Mouse (Mus musculus): ENCODE measurements around the gene Iars. TPM values are rescaled to one million over a fixed set of nuclear protein-coding genes. Genes with fewer than 3 reads are reported as not detected.
"Not testable (repeated sequence)": the region's sequence is repeated elsewhere in the genome, so short reads cannot be mapped to it uniquely, and the experiment has no call there.

Iars gene
- polyA plus RNA-seq, 1 experiment from 2014 or later = 109 TPM

- in situ Hi-C loops (cut with MboI; ENCODE audit: low pct_unique_long_range_greater_than_20kb) = no loop called here
- ChIA-PET POLR2A (interaction anchor here (0.7 kb wide), 1 partner anchor 396 kb away, joined by 3 read pairs; no protein-coding TSS in a partner anchor), CTCF (no interaction called here)
- H3K27me3 ChIP-seq = no peaks in the 10 kb centered on the region
- TF ChIP-seq CTCF (IDR thresholded peaks at IDR 0.05) = no peak
- DNase-seq (ENCODE audit: low read depth, low spot score) (no peak), ATAC-seq (no peak)
These were observed 56.1 kb downstream of the Iars start for GRCm38 (mm10) chr13:49738011-49738410.

GRCm38 (mm10) chr13:49741285-49742040 lies 59.6 kb downstream of the Iars start:
- in situ Hi-C loops (cut with MboI; ENCODE audit: low pct_unique_long_range_greater_than_20kb) = no loop called here
- CTCF ChIA-PET = no interaction called here
- DNase-seq (ENCODE audit: low read depth, low spot score) (no peak), ATAC-seq (no peak)
- TF ChIP-seq CTCF (IDR thresholded peaks at IDR 0.05) = no peak
- POLR2A ChIA-PET = no interaction called here
- H3K27me3 ChIP-seq = no peaks in the 10 kb centered on the region

- in situ Hi-C loops (cut with MboI; ENCODE audit: low pct_unique_long_range_greater_than_20kb) = no loop called here
- POLR2A ChIA-PET = no interaction called here
- DNase-seq (ENCODE audit: low read depth, low spot score) (no peak), ATAC-seq (no peak)
- CTCF ChIA-PET = no interaction called here
- peaks cover 3% of the 10 kb centered on the region for H3K27me3 ChIP-seq
- TF ChIP-seq CTCF (IDR thresholded peaks at IDR 0.05) = no peak
These were observed 74.7 kb downstream of the Iars start for GRCm38 (mm10) chr13:49756591-49756990.

- TF ChIP-seq CTCF (IDR thresholded peaks at IDR 0.05) = no peak
- in situ Hi-C loops (cut with MboI; ENCODE audit: low pct_unique_long_range_greater_than_20kb) = no loop called here
- POLR2A ChIA-PET = no interaction called here
- CTCF ChIA-PET = no interaction called here
- peaks cover under 1% of the 10 kb centered on the region for H3K27me3 ChIP-seq
- no peak for ATAC-seq
- no peak for DNase-seq (ENCODE audit: low read depth, low spot score)
These were observed 76.1 kb downstream of the Iars start for GRCm38 (mm10) chr13:49757966-49758365.

- ChIA-PET POLR2A (no interaction called here), CTCF (no interaction called here)
- no peak for ATAC-seq
- DNase-seq (ENCODE audit: low read depth, low spot score) = no peak
- H3K27me3 ChIP-seq = no peaks in the 10 kb centered on the region
- no peak for TF ChIP-seq CTCF (IDR thresholded peaks at IDR 0.05)
- in situ Hi-C loops (cut with MboI; ENCODE audit: low pct_unique_long_range_greater_than_20kb) = no loop called here
These were observed 78.8 kb downstream of the Iars start for GRCm38 (mm10) chr13:49760675-49761074.

GRCm38 (mm10) chr13:49762208-49762607 lies 80.3 kb downstream of the Iars start:
- DNase-seq (ENCODE audit: low read depth, low spot score) (no peak), ATAC-seq (no peak)
- ChIA-PET POLR2A (no interaction called here), CTCF (no interaction called here)
- TF ChIP-seq CTCF (IDR thresholded peaks at IDR 0.05) = no peak
- H3K27me3 ChIP-seq = no peaks in the 10 kb centered on the region
- in situ Hi-C loops (cut with MboI; ENCODE audit: low pct_unique_long_range_greater_than_20kb) = no loop called here

- DNase-seq (ENCODE audit: low read depth, low spot score) (no peak), ATAC-seq (no peak)
- ChIA-PET CTCF (no interaction called here), POLR2A (no interaction called here)
- H3K27me3 ChIP-seq = no peaks in the 10 kb centered on the region
- in situ Hi-C loops (cut with MboI; ENCODE audit: low pct_unique_long_range_greater_than_20kb) = no loop called here
- no peak for TF ChIP-seq CTCF (IDR thresholded peaks at IDR 0.05)
These were observed 83.4 kb downstream of the Iars start for GRCm38 (mm10) chr13:49765306-49765705.

GRCm38 (mm10) chr13:49766269-49766668 lies 84.4 kb downstream of the Iars start:
- CTCF ChIA-PET = no interaction called here
- POLR2A ChIA-PET = interaction anchor here (0.5 kb wide), 1 partner anchor 34 kb away, joined by 3 read pairs; no protein-coding TSS in a partner anchor
- in situ Hi-C loops (cut with MboI; ENCODE audit: low pct_unique_long_range_greater_than_20kb) = no loop called here
- no peak for TF ChIP-seq CTCF (IDR thresholded peaks at IDR 0.05)
- ATAC-seq (no peak), DNase-seq (ENCODE audit: low read depth, low spot score) (no peak)
- H3K27me3 ChIP-seq = no peaks in the 10 kb centered on the region

GRCm38 (mm10) chr13:49768048-49768447 lies 86.1 kb downstream of the Iars start:
- ChIA-PET CTCF (no interaction called here), POLR2A (no interaction called here)
- ATAC-seq = no peak
- no peak for TF ChIP-seq CTCF (IDR thresholded peaks at IDR 0.05)
- in situ Hi-C loops (cut with MboI; ENCODE audit: low pct_unique_long_range_greater_than_20kb) = no loop called here
- no peaks in the 10 kb centered on the region for H3K27me3 ChIP-seq
- DNase-seq (ENCODE audit: low read depth, low spot score) = no peak

GRCm38 (mm10) chr13:49769111-49769510 lies 87.2 kb downstream of the Iars start:
- DNase-seq (ENCODE audit: low read depth, low spot score) (no peak), ATAC-seq (no peak)
- no peaks in the 10 kb centered on the region for H3K27me3 ChIP-seq
- ChIA-PET POLR2A (no interaction called here), CTCF (no interaction called here)
- TF ChIP-seq CTCF (IDR thresholded peaks at IDR 0.05) = no peak
- in situ Hi-C loops (cut with MboI; ENCODE audit: low pct_unique_long_range_greater_than_20kb) = no loop called here

- DNase-seq (ENCODE audit: low read depth, low spot score); POLR2A ChIA-PET; ATAC-seq; CTCF ChIA-PET; in situ Hi-C loops (cut with MboI; ENCODE audit: low pct_unique_long_range_greater_than_20kb); H3K27me3 ChIP-seq: not testable (repeated sequence)
These were observed 89.6 kb downstream of the Iars start for GRCm38 (mm10) chr13:49771536-49771935.

Other genes starting within 250 kb of the Iars start
- 5.1 TPM for gene Tes3-ps, start 188.8 kb upstream of the Iars start, polyA plus RNA-seq (2021)
- gene Ecm2, start 177.3 kb upstream of the Iars start, polyA plus RNA-seq (2021) = 0.10 TPM
- not detected for gene Aspn, start 137.7 kb upstream of the Iars start, polyA plus RNA-seq (2021)
- gene Omd, start 99.6 kb upstream of the Iars start, polyA plus RNA-seq (2021) = 12.8 TPM
- 235 TPM for gene Ogn, start 74.1 kb upstream of the Iars start, polyA plus RNA-seq (2021)
- gene Cenpp, start 29.3 kb upstream of the Iars start, polyA plus RNA-seq (2021) = 9.1 TPM
- 15.0 TPM for gene Nol8, start 29.0 kb upstream of the Iars start, polyA plus RNA-seq (2021)
- not detected for gene Gm30302, start 116.9 kb downstream of the Iars start, polyA plus RNA-seq (2021)

Data from Patski (cell line).